Mouse (Mus musculus): Measurements from ENCODE around the gene Plcb4. TPM values are rescaled to one million over a fixed set of nuclear protein-coding genes. Genes with fewer than 3 reads are reported as not detected.

Plcb4 gene
- polyA plus RNA-seq, 1 experiment from 2014 or later = 36.3 TPM

DNA sequence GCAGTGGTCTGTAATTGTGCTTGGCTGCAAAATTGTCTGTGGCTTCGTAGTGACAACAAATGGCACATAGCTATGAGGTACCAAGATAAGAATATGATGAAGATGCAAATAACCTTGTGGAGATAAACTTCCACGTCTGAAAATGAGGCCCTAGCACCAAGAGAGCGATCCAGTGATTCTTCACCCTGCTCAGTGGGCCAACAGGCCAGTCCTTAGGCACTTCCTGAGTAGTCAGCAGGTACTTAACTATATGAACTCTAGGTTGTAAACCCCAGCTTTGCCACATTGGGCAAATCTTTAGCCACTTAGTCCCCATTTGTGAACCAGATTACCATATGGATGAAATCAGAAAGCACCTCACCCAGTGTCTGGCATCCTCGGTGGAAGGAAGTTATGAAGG lies 271.9 kb downstream of the Plcb4 start:
- H3K36me3 ChIP-seq (ENCODE audit: control insufficient read depth, insufficient read depth, low read length) = no peaks in the 10 kb centered on the region
- H3K4me2 ChIP-seq (ENCODE audit: low read length) = no peak overlapping the region
- no peak overlapping the region for H3K4me3 ChIP-seq (ENCODE audit: low read length)
- no peaks in the 10 kb centered on the region for H3K27me3 ChIP-seq (replicated peaks; ENCODE audit: control insufficient read depth, insufficient read depth, low read length)
- H3K4me1 ChIP-seq (ENCODE audit: control insufficient read depth, insufficient read depth, low read depth, low read length) = no peaks in the 10 kb centered on the region; the same call in 1 of the 2 replicates
- H3K9ac ChIP-seq (ENCODE audit: low read depth, low read length) = no peak overlapping the region
- no peak for ATAC-seq
- H3K9me3 ChIP-seq (ENCODE audit: control insufficient read depth, low read length) = no peaks in the 10 kb centered on the region
- WGBS = 91% methylated on average over 4 of the region's 4 CpGs
- H3K27ac ChIP-seq (ENCODE audit: low read depth, low read length) = no peak overlapping the region

DNA sequence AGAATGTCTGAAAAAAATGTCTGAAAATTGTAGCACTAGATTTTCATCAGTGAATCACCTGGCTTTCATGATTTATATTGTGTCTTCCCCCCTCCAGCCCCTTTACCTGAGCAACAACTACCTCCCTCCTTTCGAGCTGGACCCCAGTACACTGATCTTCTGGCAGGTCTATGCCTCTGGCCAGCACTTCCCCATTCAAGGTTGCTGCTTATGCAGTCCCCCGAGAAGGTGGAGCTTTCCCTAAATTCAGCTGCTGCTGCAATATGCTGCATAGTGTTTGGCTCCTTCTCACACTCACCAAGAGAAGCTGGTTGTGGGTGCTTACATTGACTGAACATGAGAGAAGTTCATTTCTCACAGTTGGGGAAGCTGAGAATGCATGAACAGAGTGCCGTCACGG lies 273.8 kb downstream of the Plcb4 start:
- ATAC-seq = no peak
- Histone ChIP-seq H3K27ac (ENCODE audit: low read depth, low read length) (no peak overlapping the region), H3K4me2 (ENCODE audit: low read length) (no peak overlapping the region), H3K27me3 (replicated peaks; ENCODE audit: control insufficient read depth, insufficient read depth, low read length) (no peaks in the 10 kb centered on the region), H3K9me3 (ENCODE audit: control insufficient read depth, low read length) (no peaks in the 10 kb centered on the region), H3K4me1 (ENCODE audit: control insufficient read depth, insufficient read depth, low read depth, low read length) (no peaks in the 10 kb centered on the region; the same call in 1 of the 2 replicates), H3K9ac (ENCODE audit: low read depth, low read length) (no peak overlapping the region), H3K36me3 (ENCODE audit: control insufficient read depth, insufficient read depth, low read length) (no peaks in the 10 kb centered on the region), H3K4me3 (ENCODE audit: low read length) (no peak overlapping the region)
- WGBS = 91% methylated on average over 4 of the region's 4 CpGs

DNA sequence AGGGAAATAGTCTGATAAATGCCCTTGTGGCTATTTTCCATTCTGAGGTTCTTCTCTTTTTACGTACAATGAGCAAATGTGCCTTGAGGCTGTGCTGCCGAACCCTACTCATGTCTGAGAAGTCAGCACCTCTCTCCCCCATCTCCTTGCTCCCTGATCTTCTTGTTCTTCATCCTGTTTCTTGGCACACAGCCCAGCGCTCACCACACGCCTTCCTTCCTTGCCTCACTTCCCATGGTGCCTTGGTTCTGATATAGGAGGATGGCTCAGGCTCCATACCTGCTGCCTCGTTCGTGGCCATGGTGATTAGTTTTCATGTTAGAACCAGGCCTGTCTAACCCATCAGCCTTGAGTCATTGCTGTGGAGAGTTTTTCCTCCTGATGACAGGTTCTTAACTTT lies 277.6 kb downstream of the Plcb4 start:
- Histone ChIP-seq H3K4me2 (ENCODE audit: low read length) (no peak overlapping the region), H3K9ac (ENCODE audit: low read depth, low read length) (no peak overlapping the region), H3K4me1 (ENCODE audit: control insufficient read depth, insufficient read depth, low read depth, low read length) (no peaks in the 10 kb centered on the region), H3K9me3 (ENCODE audit: control insufficient read depth, low read length) (no peaks in the 10 kb centered on the region), H3K36me3 (ENCODE audit: control insufficient read depth, insufficient read depth, low read length) (no peaks in the 10 kb centered on the region), H3K4me3 (ENCODE audit: low read length) (no peak overlapping the region), H3K27ac (ENCODE audit: low read depth, low read length) (no peak overlapping the region), H3K27me3 (replicated peaks; ENCODE audit: control insufficient read depth, insufficient read depth, low read length) (no peaks in the 10 kb centered on the region)
- 77% methylated on average over 6 of the region's 6 CpGs for WGBS
- ATAC-seq = no peak

DNA sequence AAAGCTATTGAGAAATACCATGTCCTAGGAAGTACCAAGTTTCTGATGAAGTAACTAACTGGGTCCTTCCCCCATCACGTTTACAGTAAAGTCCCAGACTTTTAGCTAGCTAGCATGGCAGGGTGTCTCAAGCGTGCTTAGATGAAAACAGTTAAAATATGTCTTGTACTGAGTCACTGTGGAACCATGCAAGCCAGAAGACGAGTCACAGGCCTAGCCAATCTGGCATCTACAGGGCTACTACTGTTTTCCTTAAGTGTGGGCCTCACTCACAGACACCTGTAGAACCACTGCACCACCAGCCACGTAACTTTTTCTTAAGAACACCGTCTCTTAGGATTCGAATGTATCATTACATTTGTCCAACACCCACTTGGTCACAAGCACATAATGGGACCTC lies 278.8 kb downstream of the Plcb4 start:
- Histone ChIP-seq H3K4me2 (ENCODE audit: low read length) (no peak overlapping the region), H3K4me1 (ENCODE audit: control insufficient read depth, insufficient read depth, low read depth, low read length) (no peaks in the 10 kb centered on the region)
- WGBS = 91% methylated on average over 6 of the region's 6 CpGs

DNA sequence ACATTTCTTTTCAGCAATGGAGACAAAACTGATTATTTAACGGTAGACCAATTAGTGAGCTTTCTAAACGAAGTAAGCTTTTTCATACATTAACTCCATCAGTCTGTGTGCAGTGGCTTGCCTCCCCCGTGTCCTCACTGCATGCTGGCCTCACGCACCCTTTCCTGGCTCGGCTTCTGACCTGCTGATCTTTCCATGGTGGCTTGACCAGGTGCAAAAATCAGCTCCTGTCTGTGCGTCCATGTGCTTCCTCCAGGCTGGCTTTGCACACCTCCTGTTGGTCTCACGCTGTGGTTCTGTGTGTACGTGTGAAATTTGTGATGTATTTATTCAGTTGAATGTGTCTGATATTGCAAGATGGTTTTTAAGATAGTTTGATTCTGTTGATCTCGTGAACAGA lies 281.1 kb downstream of the Plcb4 start:
- no peak for ATAC-seq
- Histone ChIP-seq H3K4me2 (ENCODE audit: low read length) (no peak overlapping the region), H3K4me3 (ENCODE audit: low read length) (no peak overlapping the region), H3K9ac (ENCODE audit: low read depth, low read length) (no peak overlapping the region), H3K36me3 (ENCODE audit: control insufficient read depth, insufficient read depth, low read length) (no peaks in the 10 kb centered on the region), H3K27ac (ENCODE audit: low read depth, low read length) (no peak overlapping the region), H3K9me3 (ENCODE audit: control insufficient read depth, low read length) (no peaks in the 10 kb centered on the region), H3K4me1 (ENCODE audit: control insufficient read depth, insufficient read depth, low read depth, low read length) (no peaks in the 10 kb centered on the region), H3K27me3 (replicated peaks; ENCODE audit: control insufficient read depth, insufficient read depth, low read length) (no peaks in the 10 kb centered on the region)
- 71% methylated on average over 9 of the region's 9 CpGs for WGBS

More for the DNA sequence above, 278.8 kb downstream of the Plcb4 start:
- no peak overlapping the region for H3K27ac ChIP-seq (ENCODE audit: low read depth, low read length)
- ATAC-seq = no peak
- H3K36me3 ChIP-seq (ENCODE audit: control insufficient read depth, insufficient read depth, low read length) = no peaks in the 10 kb centered on the region
- H3K9ac ChIP-seq (ENCODE audit: low read depth, low read length) = no peak overlapping the region
- no peak overlapping the region for H3K4me3 ChIP-seq (ENCODE audit: low read length)
- H3K27me3 ChIP-seq (replicated peaks; ENCODE audit: control insufficient read depth, insufficient read depth, low read length) = no peaks in the 10 kb centered on the region
- no peaks in the 10 kb centered on the region for H3K9me3 ChIP-seq (ENCODE audit: control insufficient read depth, low read length)

DNA sequence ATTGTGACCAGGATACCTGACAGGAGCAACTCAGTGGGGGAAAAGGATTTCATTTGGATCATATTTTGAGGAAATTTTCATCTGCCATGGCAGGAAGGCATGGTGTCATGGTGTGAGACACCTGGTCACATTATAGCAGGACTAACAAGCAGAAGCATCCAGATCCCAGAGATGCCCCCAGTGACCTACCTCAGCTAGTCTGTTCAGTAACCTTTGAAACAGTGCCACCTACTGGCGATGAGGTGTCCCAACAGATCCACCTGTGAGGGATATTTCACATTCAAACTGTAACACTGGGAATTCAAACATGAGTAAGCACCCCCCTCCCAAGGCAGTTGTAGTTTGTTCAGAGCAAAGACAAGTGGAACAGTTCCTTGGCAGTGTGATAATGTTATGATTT lies 289.0 kb downstream of the Plcb4 start:
- Histone ChIP-seq H3K9ac (ENCODE audit: low read depth, low read length) (no peak overlapping the region), H3K4me3 (ENCODE audit: low read length) (no peak overlapping the region), H3K4me1 (ENCODE audit: control insufficient read depth, insufficient read depth, low read depth, low read length) (no peaks in the 10 kb centered on the region), H3K27me3 (replicated peaks; ENCODE audit: control insufficient read depth, insufficient read depth, low read length) (no peaks in the 10 kb centered on the region), H3K4me2 (ENCODE audit: low read length) (no peak overlapping the region), H3K27ac (ENCODE audit: low read depth, low read length) (no peak overlapping the region), H3K36me3 (ENCODE audit: control insufficient read depth, insufficient read depth, low read length) (peaks cover 11% of the 10 kb centered on the region), H3K9me3 (ENCODE audit: control insufficient read depth, low read length) (no peaks in the 10 kb centered on the region)
- 77% methylated on average over 1 of the region's 1 CpGs for WGBS
- no peak for ATAC-seq

DNA sequence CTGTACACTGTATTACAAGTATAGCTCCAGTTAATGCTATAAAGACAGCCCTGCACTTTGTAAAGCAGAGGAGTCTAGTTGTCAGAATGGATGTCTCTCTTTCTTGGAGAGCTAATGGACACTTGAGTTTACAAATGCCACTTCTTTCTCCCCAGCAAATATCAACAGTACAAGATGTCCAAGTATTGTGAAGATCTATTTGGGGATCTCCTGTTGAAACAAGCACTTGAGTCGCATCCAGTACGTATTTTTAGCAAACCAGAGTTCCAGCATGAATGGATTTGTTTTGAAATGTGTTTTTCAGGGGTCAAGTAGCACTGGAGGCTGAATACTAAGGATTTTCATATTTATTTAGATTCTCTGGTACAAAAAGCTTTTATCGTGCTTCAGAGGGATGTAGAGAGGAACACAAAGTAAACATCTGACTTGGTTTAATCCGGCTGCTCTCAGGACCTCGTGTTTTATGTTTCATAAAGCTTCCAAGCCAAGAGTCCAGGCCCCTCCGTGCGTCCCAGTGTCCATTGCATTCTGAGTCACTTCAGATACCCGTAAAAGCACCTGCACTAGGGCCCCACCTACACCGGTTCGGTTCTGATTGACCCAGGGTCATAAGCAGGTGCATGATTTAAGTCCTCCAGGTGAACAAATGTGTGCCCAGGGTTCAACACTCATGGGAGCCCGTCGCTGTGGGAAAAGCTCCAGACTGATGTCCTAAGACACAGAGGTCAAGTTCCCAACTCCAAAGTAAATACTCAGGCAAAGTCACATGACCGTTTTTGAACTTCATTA lies 296.1 kb downstream of the Plcb4 start:
- Histone ChIP-seq H3K4me1 (ENCODE audit: control insufficient read depth, insufficient read depth, low read depth, low read length) (no peaks in the 10 kb centered on the region), H3K4me2 (ENCODE audit: low read length) (no peak overlapping the region), H3K9me3 (ENCODE audit: control insufficient read depth, low read length) (no peaks in the 10 kb centered on the region), H3K27me3 (replicated peaks; ENCODE audit: control insufficient read depth, insufficient read depth, low read length) (no peaks in the 10 kb centered on the region), H3K36me3 (ENCODE audit: control insufficient read depth, insufficient read depth, low read length) (peaks cover 5% of the 10 kb centered on the region; the same call in 1 of the 2 replicates), H3K9ac (ENCODE audit: low read depth, low read length) (no peak overlapping the region), H3K27ac (ENCODE audit: low read depth, low read length) (no peak overlapping the region), H3K4me3 (ENCODE audit: low read length) (no peak overlapping the region)
- no peak for ATAC-seq
- WGBS = 90% methylated on average over 13 of the region's 13 CpGs

DNA sequence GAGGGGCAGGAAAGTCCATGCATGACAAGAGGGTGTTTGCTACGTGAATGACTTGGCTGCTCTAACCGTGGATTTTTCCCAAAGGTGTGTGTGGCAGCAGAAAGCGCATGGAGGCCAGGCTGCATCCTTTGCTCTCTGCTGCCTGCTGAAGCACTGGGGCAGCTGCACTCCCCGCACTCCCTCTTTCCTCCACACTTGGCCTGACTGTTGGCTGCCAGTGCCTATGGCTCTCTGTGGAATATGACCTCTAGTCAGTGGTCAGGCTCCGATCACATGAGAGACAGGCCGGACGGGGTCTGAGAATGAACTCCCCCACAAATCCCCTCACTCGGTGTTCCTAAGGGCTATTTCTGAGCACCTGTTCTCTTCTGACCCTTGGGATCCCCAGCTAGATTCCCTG lies 297.0 kb downstream of the Plcb4 start:
- H3K27me3 ChIP-seq (replicated peaks; ENCODE audit: control insufficient read depth, insufficient read depth, low read length) = no peaks in the 10 kb centered on the region
- H3K9ac ChIP-seq (ENCODE audit: low read depth, low read length) = no peak overlapping the region
- no peaks in the 10 kb centered on the region for H3K9me3 ChIP-seq (ENCODE audit: control insufficient read depth, low read length)
- no peak overlapping the region for H3K4me3 ChIP-seq (ENCODE audit: low read length)
- H3K4me2 ChIP-seq (ENCODE audit: low read length) = no peak overlapping the region
- no peak overlapping the region for H3K27ac ChIP-seq (ENCODE audit: low read depth, low read length)
- ATAC-seq = no peak
- H3K4me1 ChIP-seq (ENCODE audit: control insufficient read depth, insufficient read depth, low read depth, low read length) = no peaks in the 10 kb centered on the region
- 88% methylated on average over 8 of the region's 8 CpGs for WGBS
- 0 out of 2 replicates have a peak, but pooled peaks cover 2% of the 10 kb centered on the region for H3K36me3 ChIP-seq (ENCODE audit: control insufficient read depth, insufficient read depth, low read length)

DNA sequence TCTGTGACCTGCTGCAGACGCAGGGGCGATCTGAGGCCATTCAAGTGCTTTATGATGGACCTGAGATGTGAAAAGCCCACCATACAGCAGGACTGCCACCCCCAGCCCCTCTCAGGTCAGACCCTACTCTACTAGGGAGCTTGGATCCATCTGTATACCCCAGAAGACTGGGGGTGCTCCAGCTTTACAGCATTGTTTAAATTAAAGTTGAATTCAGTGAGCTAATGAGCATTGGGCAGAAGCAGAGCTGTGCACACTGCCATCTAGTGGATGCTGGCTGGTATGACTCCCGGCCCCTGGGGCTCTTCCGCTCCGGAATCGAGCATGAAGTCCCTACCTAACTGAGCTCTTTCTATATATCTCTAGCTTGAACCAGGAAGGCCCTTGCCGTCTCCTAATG lies 298.9 kb downstream of the Plcb4 start:
- Histone ChIP-seq H3K4me2 (ENCODE audit: low read length) (no peak overlapping the region), H3K4me1 (ENCODE audit: control insufficient read depth, insufficient read depth, low read depth, low read length) (no peaks in the 10 kb centered on the region), H3K27ac (ENCODE audit: low read depth, low read length) (no peak overlapping the region), H3K27me3 (replicated peaks; ENCODE audit: control insufficient read depth, insufficient read depth, low read length) (no peaks in the 10 kb centered on the region), H3K36me3 (ENCODE audit: control insufficient read depth, insufficient read depth, low read length) (no peaks in the 10 kb centered on the region), H3K9me3 (ENCODE audit: control insufficient read depth, low read length) (no peaks in the 10 kb centered on the region), H3K9ac (ENCODE audit: low read depth, low read length) (no peak overlapping the region), H3K4me3 (ENCODE audit: low read length) (no peak overlapping the region)
- ATAC-seq = peak; percentile 83
- WGBS = 31% methylated on average over 7 of the region's 7 CpGs

Data from hindbrain, embryonic 16.5 days (tissue).